Mouse (Mus musculus): ENCODE data around the gene Rpe65. TPM values are rescaled to one million over a fixed set of nuclear protein-coding genes. Genes with fewer than 3 reads are reported as not detected.

The Rpe65 gene
- total RNA-seq (2017), result not detected in 3 replicates

GRCm38 (mm10) chr3:159598875-159599274 lies at the start of gene Rpe65:
Gene Rpe65 (plus strand): TSS chr3:159599175.
- ATAC-seq (replicated peaks; ENCODE audit: insufficient number of reproducible peaks, low FRiP score, low TSS enrichment, poor library complexity, severe bottlenecking), result no peak

- ATAC-seq (replicated peaks; ENCODE audit: insufficient number of reproducible peaks, low FRiP score, low TSS enrichment, poor library complexity, severe bottlenecking), result no peak
Observed at GRCm38 (mm10) chr3:159550224-159550623, 48.8 kb upstream of the Rpe65 start.

- ATAC-seq (replicated peaks; ENCODE audit: insufficient number of reproducible peaks, low FRiP score, low TSS enrichment, poor library complexity, severe bottlenecking), result no peak
Observed at GRCm38 (mm10) chr3:159614977-159615376, 16.0 kb downstream of the Rpe65 start.

DNA sequence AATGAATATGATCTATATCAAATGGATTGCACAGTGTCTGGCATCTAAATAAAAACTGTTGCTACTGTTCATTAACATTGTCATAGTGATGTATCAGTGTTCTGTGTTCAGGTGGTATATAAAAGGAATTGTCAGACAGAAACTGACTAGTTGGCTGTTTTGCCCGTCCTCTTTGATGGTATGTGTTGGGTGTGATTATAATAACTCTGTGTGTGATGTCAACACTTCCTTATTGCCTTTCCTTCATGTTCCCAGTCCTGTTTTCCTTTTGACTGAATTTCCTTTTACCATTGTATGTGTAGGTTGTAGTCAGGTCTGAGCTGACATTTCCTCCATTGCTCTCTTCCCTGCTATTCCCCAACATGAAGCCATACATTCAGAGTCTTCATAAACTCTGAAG lies 22.1 kb downstream of the Rpe65 start:
- ATAC-seq (replicated peaks; ENCODE audit: insufficient number of reproducible peaks, low FRiP score, low TSS enrichment, poor library complexity, severe bottlenecking), result no peak

- no peak for ATAC-seq (replicated peaks; ENCODE audit: insufficient number of reproducible peaks, low FRiP score, low TSS enrichment, poor library complexity, severe bottlenecking)
Observed at GRCm38 (mm10) chr3:159624010-159624409, 25.0 kb downstream of the Rpe65 start.

- no peak for ATAC-seq (replicated peaks; ENCODE audit: insufficient number of reproducible peaks, low FRiP score, low TSS enrichment, poor library complexity, severe bottlenecking)
Observed at GRCm38 (mm10) chr3:159660741-159661140, 61.8 kb downstream of the Rpe65 start.

DNA sequence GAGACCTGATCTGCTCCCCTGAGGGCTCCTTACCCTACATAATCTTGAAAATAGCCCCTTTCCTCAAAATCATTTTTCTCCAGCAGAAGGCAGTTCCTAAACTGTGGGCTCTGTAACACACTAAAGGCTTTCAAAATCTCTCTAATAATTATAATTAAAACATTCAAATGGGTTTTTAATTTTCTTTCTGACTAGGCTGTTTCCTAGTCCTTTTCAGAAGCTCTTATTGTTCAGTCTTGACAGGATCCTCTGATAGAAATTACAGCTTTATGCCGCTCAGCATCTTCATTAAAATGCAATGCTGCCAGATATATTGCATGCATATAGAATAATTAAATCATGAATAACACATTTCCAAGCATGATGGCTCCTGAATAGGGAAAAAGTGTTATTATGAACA lies 64.4 kb downstream of the Rpe65 start:
- no peak for ATAC-seq (replicated peaks; ENCODE audit: insufficient number of reproducible peaks, low FRiP score, low TSS enrichment, poor library complexity, severe bottlenecking)

Other genes with a start within 250 kb of the Rpe65 start
- 1.1 to 1.2 TPM in 2 of 3 replicates, not detected in the other for gene Depdc1a, start 103.7 kb upstream of the Rpe65 start, total RNA-seq (2017)
- 51.2 to 60.4 TPM (median 51.8 TPM) in 3 replicates for gene Wls, start 240.5 kb downstream of the Rpe65 start, total RNA-seq (2017)

Data from monocyte, adult 5-6 weeks (primary cell).